Mouse (Mus musculus) heart, postnatal 10 days (tissue): ENCODE measurements around the gene Gm17018. TPM values are rescaled to one million over a fixed set of nuclear protein-coding genes. Genes with fewer than 3 reads are reported as not detected.

Experiments used
- DNase-seq, 2 experiments: peaks; one replicate each; pipeline ENCODE4 v3.0.0; 2021
- intact Hi-C: fragments of 180-260 bp; cut with DNase I; formaldehyde crosslinking; loops from one replicate; pipeline ENCODE4 v1.15.1; 2025
- total RNA-seq, 2 experiments: library from RNA; stranded (reverse); gene quantifications; 2 replicates each; pipeline ENCODE4 v1.2.3; 2021

Gene Gm17018
- total RNA-seq, 2 experiments from 2014 or later = 15.0 to 16.5 TPM

DNA sequence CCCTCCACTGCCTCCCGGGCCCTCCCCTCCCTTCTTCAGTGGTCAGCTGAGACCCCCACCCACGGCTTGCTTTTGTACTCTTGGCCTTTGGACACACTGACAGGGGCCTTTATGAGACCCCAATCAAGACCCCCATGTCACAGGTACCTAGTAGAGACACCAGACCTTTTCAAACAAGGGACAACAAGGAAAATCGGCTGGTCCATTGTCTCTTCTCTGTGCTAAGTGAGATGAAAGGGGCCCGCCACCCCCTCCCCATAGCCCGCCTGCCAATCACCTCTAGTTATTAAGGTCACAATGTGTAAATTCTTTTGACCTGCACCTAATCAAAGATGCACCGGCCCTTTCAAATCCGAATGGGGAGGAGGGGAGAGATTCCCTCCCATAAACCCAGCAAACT is 56.3 kb downstream of the Gm17018 start:
- DNase-seq = no peak
- intact Hi-C loops = no loop called here

- no peak for DNase-seq
- intact Hi-C loops = no loop called here
These were observed 57.8 kb downstream of the Gm17018 start for GRCm38 (mm10) chr19:45618184-45618583.

- intact Hi-C loops = no loop called here
- DNase-seq = no peak
These were observed 59.5 kb downstream of the Gm17018 start for GRCm38 (mm10) chr19:45619744-45620501.

- no peak for DNase-seq
- intact Hi-C loops = no loop called here
These were observed 60.6 kb downstream of the Gm17018 start for GRCm38 (mm10) chr19:45621061-45621460.

DNA sequence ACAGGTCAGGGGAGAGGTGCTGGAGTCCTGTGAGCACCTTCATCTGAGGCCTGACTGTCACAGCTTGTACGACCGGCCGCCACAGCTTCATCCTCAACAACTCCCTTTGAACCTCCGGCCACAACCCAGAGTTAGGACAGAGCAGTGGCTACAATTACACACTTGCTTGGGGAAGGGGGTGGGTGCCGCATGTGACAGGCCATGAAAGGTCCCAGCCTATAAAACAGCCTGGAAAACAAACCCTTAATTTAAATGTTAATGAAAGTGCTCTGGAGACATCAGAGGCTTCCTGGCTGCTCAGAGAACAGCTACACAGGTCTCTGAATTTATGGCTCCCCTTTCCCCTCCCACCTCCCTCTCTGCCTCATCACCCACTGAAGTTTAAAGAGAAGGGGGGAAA is 61.7 kb downstream of the Gm17018 start:
- intact Hi-C loops = no loop called here
- no peak for DNase-seq

- DNase-seq = no peak
- intact Hi-C loops = no loop called here
These were observed 63.3 kb downstream of the Gm17018 start for GRCm38 (mm10) chr19:45623710-45624109.

DNA sequence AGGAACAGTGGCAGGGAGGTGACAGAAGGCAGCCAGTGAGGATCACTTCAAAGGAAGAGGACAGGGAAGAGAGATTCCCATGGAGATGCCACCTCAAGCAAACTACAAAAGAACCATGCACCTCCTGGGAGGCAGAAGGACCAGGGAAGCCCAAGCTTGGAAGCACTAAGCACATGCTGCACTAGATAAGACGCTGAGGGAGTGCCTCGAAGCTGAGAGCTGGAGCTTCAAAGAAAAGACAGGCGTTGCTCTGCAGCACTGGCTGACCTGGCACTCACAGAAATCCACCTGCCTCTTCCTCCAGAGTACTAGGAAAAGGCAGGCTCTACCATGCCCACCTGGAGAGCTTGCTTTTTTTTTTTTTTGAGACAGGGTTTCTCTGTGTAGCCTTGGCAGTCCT is 66.6 kb downstream of the Gm17018 start:
- DNase-seq = no peak
- intact Hi-C loops = loop anchor here (5.0 kb wide), 1 partner anchor 45 kb away; no protein-coding TSS in a partner anchor

DNA sequence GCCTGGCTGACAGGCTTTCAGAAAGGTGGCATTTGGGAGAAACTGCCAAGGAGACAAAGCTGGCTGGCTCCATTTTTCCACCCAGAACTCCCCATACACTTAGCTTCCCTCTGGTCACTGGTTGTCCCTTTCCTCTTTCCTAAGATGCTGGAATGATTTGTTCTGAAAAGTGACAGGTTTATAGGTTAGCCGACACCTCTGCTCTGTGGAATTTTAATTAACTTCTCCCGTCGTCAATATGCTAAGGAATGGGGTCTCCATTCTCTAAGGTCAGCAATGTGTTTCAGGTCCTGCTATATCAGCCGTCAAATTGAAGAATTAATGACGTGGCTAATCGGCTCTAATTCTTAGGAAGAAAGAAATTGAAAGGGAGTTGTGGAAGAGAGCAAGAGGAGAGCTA is 68.2 kb downstream of the Gm17018 start:
- DNase-seq = no peak
- intact Hi-C loops = loop anchor here (5.0 kb wide), 1 partner anchor 46 kb away; no protein-coding TSS in a partner anchor

DNA sequence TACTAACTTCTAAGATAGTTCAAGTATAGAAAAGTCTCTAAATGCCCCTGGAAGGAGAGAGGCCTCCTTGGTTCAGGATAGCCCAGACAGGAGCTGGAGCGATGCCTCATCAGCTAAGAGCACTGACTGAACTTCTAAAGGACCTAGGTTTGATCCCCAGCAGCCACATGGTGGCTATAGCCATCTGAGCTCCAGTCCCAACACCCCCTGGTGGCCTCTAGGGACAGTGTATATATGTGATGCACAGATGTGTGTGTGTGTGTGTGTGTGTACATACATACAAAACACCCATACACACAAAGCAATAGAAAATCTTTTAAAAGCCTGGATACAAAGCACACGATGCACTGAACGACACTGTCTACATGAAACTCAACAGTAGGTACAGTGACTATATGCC is 68.8 kb downstream of the Gm17018 start:
- intact Hi-C loops = loop anchor here (5.0 kb wide), 1 partner anchor 47 kb away; no protein-coding TSS in a partner anchor
- DNase-seq = no peak

Other genes with a start within 250 kb of the Gm17018 start
- 10 to 100 TPM; 22.6 to 24.9 TPM for gene Btrc, start 196.9 kb upstream of the Gm17018 start, total RNA-seq
- gene Poll, start 84 bp upstream of the Gm17018 start, total RNA-seq = 1 to 10 TPM; 7.4 to 8.9 TPM
- 10 to 100 TPM; 21.0 to 21.7 TPM for gene Fbxw4, start 99.7 kb downstream of the Gm17018 start, total RNA-seq
- not detected for gene Fgf8, start 182.3 kb downstream of the Gm17018 start, total RNA-seq
- 10 to 100 TPM; 17.7 to 19.7 TPM for gene Npm3, start 189.0 kb downstream of the Gm17018 start, total RNA-seq
- 10 to 100 TPM; 73.6 to 77.1 TPM for gene Mgea5, start 223.2 kb downstream of the Gm17018 start, total RNA-seq